Mouse (Mus musculus) ovary, adult 18-20 months (tissue): Measurements from ENCODE around the gene Olfr473.
"Not testable (repeated sequence)": the region's sequence is repeated elsewhere in the genome, so short reads cannot be mapped to it uniquely, and the experiment has no call there.

ENCODE experiments used
- DNase-seq: peaks from one replicate; pipeline ENCODE4 v3.0.0; 2022; ENCODE audit warnings: low spot score, mixed read lengths

The Olfr473 gene

GRCm38 (mm10) chr7:107930146-107930545 lies at the start of gene Olfr473:
Gene Olfr473 (plus strand): TSS chr7:107930446.
- DNase-seq: no peak

- no peak for DNase-seq
Observed at GRCm38 (mm10) chr7:107897602-107898001, 32.6 kb upstream of the Olfr473 start, which contains the start of gene Olfr472. Gene Olfr472 (plus strand): TSS chr7:107897902.

- not testable (repeated sequence) for DNase-seq
Observed at GRCm38 (mm10) chr7:107952539-107952938, 22.3 kb downstream of the Olfr473 start.

- DNase-seq: no peak
Observed at GRCm38 (mm10) chr7:107954343-107954742, 24.1 kb downstream of the Olfr473 start, which contains the start of gene Olfr474. Gene Olfr474 (plus strand): TSS chr7:107954643.

GRCm38 (mm10) chr7:107964503-107964902 lies 34.3 kb downstream of the Olfr473 start, which contains the start of gene Olfr476:
Gene Olfr476 (plus strand): TSS chr7:107964803.
- no peak for DNase-seq
